Mouse (Mus musculus): Measurements from ENCODE around the gene Zbtb38. TPM values are rescaled to one million over a fixed set of nuclear protein-coding genes. Genes with fewer than 3 reads are reported as not detected.

Gene Zbtb38
- polyA plus RNA-seq, 1 experiment: 18.7 TPM

- Histone ChIP-seq H3K4me1 (ENCODE audit: control insufficient read depth, insufficient read depth, insufficient read length, low read length) (no peaks in the 10 kb centered on the region), H3K4me3 (ENCODE audit: insufficient read depth, low read depth, low read length) (no peak overlapping the region), H3K27ac (replicated peaks; ENCODE audit: low read depth, low read length) (no peak overlapping the region)
These were observed 17.0 kb upstream of the Zbtb38 start for GRCm38 (mm10) chr9:96769651-96770050.

- no peak overlapping the region for H3K27ac ChIP-seq (replicated peaks; ENCODE audit: low read depth, low read length)
- no peaks in the 10 kb centered on the region for H3K4me1 ChIP-seq (ENCODE audit: control insufficient read depth, insufficient read depth, insufficient read length, low read length)
- no peak overlapping the region for H3K4me3 ChIP-seq (ENCODE audit: insufficient read depth, low read depth, low read length)
These were observed 15.2 kb upstream of the Zbtb38 start for GRCm38 (mm10) chr9:96767874-96768273.

- H3K4me1 ChIP-seq (ENCODE audit: control insufficient read depth, insufficient read depth, insufficient read length, low read length): no peaks in the 10 kb centered on the region
- H3K27ac ChIP-seq (replicated peaks; ENCODE audit: low read depth, low read length): no peak overlapping the region
- no peak overlapping the region for H3K4me3 ChIP-seq (ENCODE audit: insufficient read depth, low read depth, low read length)
These were observed 13.4 kb upstream of the Zbtb38 start for GRCm38 (mm10) chr9:96766078-96766477.

GRCm38 (mm10) chr9:96765410-96765809 is 12.8 kb upstream of the Zbtb38 start:
- Histone ChIP-seq H3K27ac (replicated peaks; ENCODE audit: low read depth, low read length) (no peak overlapping the region), H3K4me3 (ENCODE audit: insufficient read depth, low read depth, low read length) (no peak overlapping the region), H3K4me1 (ENCODE audit: control insufficient read depth, insufficient read depth, insufficient read length, low read length) (no peaks in the 10 kb centered on the region)

- no peak overlapping the region for H3K4me3 ChIP-seq (ENCODE audit: insufficient read depth, low read depth, low read length)
- H3K27ac ChIP-seq (replicated peaks; ENCODE audit: low read depth, low read length): no peak overlapping the region
- no peaks in the 10 kb centered on the region for H3K4me1 ChIP-seq (ENCODE audit: control insufficient read depth, insufficient read depth, insufficient read length, low read length)
These were observed 11.4 kb upstream of the Zbtb38 start for GRCm38 (mm10) chr9:96763847-96764631.

- Histone ChIP-seq H3K4me1 (ENCODE audit: control insufficient read depth, insufficient read depth, insufficient read length, low read length) (no peaks in the 10 kb centered on the region), H3K4me3 (ENCODE audit: insufficient read depth, low read depth, low read length) (no peak overlapping the region), H3K27ac (replicated peaks; ENCODE audit: low read depth, low read length) (no peak overlapping the region)
These were observed 10.4 kb upstream of the Zbtb38 start for GRCm38 (mm10) chr9:96763025-96763424.

- peak overlapping the region; percentile 85 for H3K27ac ChIP-seq (replicated peaks; ENCODE audit: low read depth, low read length)
- peaks cover 2% of the 10 kb centered on the region; the same call in 1 of the 2 replicates for H3K4me1 ChIP-seq (ENCODE audit: control insufficient read depth, insufficient read depth, insufficient read length, low read length)
- H3K4me3 ChIP-seq (ENCODE audit: insufficient read depth, low read depth, low read length): peak overlapping the region; percentile 52
These were observed 6.3 kb upstream of the Zbtb38 start for GRCm38 (mm10) chr9:96758749-96759597.

- no peak overlapping the region for H3K4me3 ChIP-seq (ENCODE audit: insufficient read depth, low read depth, low read length)
- H3K27ac ChIP-seq (replicated peaks; ENCODE audit: low read depth, low read length): no peak overlapping the region
- peaks cover 9% of the 10 kb centered on the region for H3K4me1 ChIP-seq (ENCODE audit: control insufficient read depth, insufficient read depth, insufficient read length, low read length)
These were observed 4.2 kb upstream of the Zbtb38 start for GRCm38 (mm10) chr9:96756638-96757435.

GRCm38 (mm10) chr9:96755761-96756160 is 3.1 kb upstream of the Zbtb38 start:
- H3K27ac ChIP-seq (replicated peaks; ENCODE audit: low read depth, low read length): no peak overlapping the region
- H3K4me1 ChIP-seq (ENCODE audit: control insufficient read depth, insufficient read depth, insufficient read length, low read length): peaks cover 9% of the 10 kb centered on the region
- H3K4me3 ChIP-seq (ENCODE audit: insufficient read depth, low read depth, low read length): no peak overlapping the region

- Histone ChIP-seq H3K27ac (replicated peaks; ENCODE audit: low read depth, low read length) (no peak overlapping the region), H3K4me3 (ENCODE audit: insufficient read depth, low read depth, low read length) (no peak overlapping the region), H3K4me1 (ENCODE audit: control insufficient read depth, insufficient read depth, insufficient read length, low read length) (peaks cover 9% of the 10 kb centered on the region)
These were observed 2.0 kb upstream of the Zbtb38 start for GRCm38 (mm10) chr9:96754625-96754969.

GRCm38 (mm10) chr9:96753921-96754624 is 1.4 kb upstream of the Zbtb38 start:
- no peak overlapping the region for H3K4me3 ChIP-seq (ENCODE audit: insufficient read depth, low read depth, low read length)
- peaks cover 9% of the 10 kb centered on the region for H3K4me1 ChIP-seq (ENCODE audit: control insufficient read depth, insufficient read depth, insufficient read length, low read length)
- 0 out of 2 replicates have a peak overlapping the region, but pooled peaks have one; percentile 26 for H3K27ac ChIP-seq (replicated peaks; ENCODE audit: low read depth, low read length)

GRCm38 (mm10) chr9:96753392-96753791 is 761 bp upstream of the Zbtb38 start:
- Histone ChIP-seq H3K27ac (replicated peaks; ENCODE audit: low read depth, low read length) (no peak overlapping the region), H3K4me1 (ENCODE audit: control insufficient read depth, insufficient read depth, insufficient read length, low read length) (peaks cover 9% of the 10 kb centered on the region)

GRCm38 (mm10) chr9:96751821-96752602 is 619 bp downstream of the Zbtb38 start:
- peak overlapping the region; percentile 32 for H3K4me3 ChIP-seq (ENCODE audit: insufficient read depth, low read depth, low read length)
- H3K27ac ChIP-seq (replicated peaks; ENCODE audit: low read depth, low read length): peak overlapping the region; percentile 64
- H3K4me1 ChIP-seq (ENCODE audit: control insufficient read depth, insufficient read depth, insufficient read length, low read length): peaks cover 9% of the 10 kb centered on the region

More at GRCm38 (mm10) chr9:96753392-96753791, 761 bp upstream of the Zbtb38 start:
- H3K4me3 ChIP-seq (ENCODE audit: insufficient read depth, low read depth, low read length): no peak overlapping the region

- H3K27ac ChIP-seq (replicated peaks; ENCODE audit: low read depth, low read length): no peak overlapping the region
- H3K4me1 ChIP-seq (ENCODE audit: control insufficient read depth, insufficient read depth, insufficient read length, low read length): peaks cover 9% of the 10 kb centered on the region
- no peak overlapping the region for H3K4me3 ChIP-seq (ENCODE audit: insufficient read depth, low read depth, low read length)
These were observed 2.0 kb downstream of the Zbtb38 start for GRCm38 (mm10) chr9:96750636-96751035.
